Mouse (Mus musculus) adrenal gland, adult 18-20 months (tissue): ENCODE measurements around the gene Btg1-ps2. TPM values are rescaled to one million over a fixed set of nuclear protein-coding genes. Genes with fewer than 3 reads are reported as not detected.
A peak's percentile ranks its signal among the peaks of the same experiment; 100 is the strongest.
"Not testable (repeated sequence)": the region's sequence is repeated elsewhere in the genome, so short reads cannot be mapped to it uniquely, and the experiment has no call there.

ENCODE experiments used
- DNase-seq, 2 experiments: peaks; one replicate each; pipeline ENCODE4 v3.0.0; 2021 to 2022; ENCODE audit warnings: low spot score in 2 of 2
- long read RNA-seq, 2 experiments: library from polyadenylated mRNA; stranded (forward); transcript quantifications; one replicate each; pipeline ENCODE4 v2.0.0; 2021
- total RNA-seq, 2 experiments: library from RNA; stranded (reverse); gene quantifications; 1 replicate in 1 of 2; 2 replicates in 1 of 2; pipeline ENCODE4 v1.2.3; 2021

The Btg1-ps2 gene
- total RNA-seq = not detected
- long read RNA-seq, experiment 1 = 0 reads
- long read RNA-seq, experiment 2 = 0 reads

GRCm38 (mm10) chrX:38043014-38043413 is at the start of gene Btg1-ps2:
TSS of gene Btg1-ps2 (minus strand) at chrX:38043114.
- DNase-seq = not testable (repeated sequence)

GRCm38 (mm10) chrX:38085041-38085440 is 42.1 kb upstream of the Btg1-ps2 start, which contains the start of gene Rhox11:
TSS of gene Rhox11 (minus strand) at chrX:38085141.
- DNase-seq = no peak

- peak; percentile 38 to 47 for DNase-seq
These were observed 41.3 kb upstream of the Btg1-ps2 start for GRCm38 (mm10) chrX:38084226-38084625.

GRCm38 (mm10) chrX:38066175-38066574 is 23.3 kb upstream of the Btg1-ps2 start, which contains the start of gene Rhox10:
TSS of gene Rhox10 (plus strand) at chrX:38066475.
- DNase-seq = no peak

- peak in 1 of 2 experiments; percentile 4 for DNase-seq
These were observed 18.6 kb upstream of the Btg1-ps2 start for GRCm38 (mm10) chrX:38061544-38061943.

GRCm38 (mm10) chrX:38039666-38040065 is 3.2 kb downstream of the Btg1-ps2 start:
- DNase-seq = no peak

- no peak for DNase-seq
These were observed 9.1 kb downstream of the Btg1-ps2 start for GRCm38 (mm10) chrX:38033841-38034240.

GRCm38 (mm10) chrX:38018597-38018996 is 24.3 kb downstream of the Btg1-ps2 start, which contains the start of gene Btg1-ps1:
TSS of gene Btg1-ps1 (minus strand) at chrX:38018815.
- not testable (repeated sequence) for DNase-seq

- DNase-seq = peak; percentile 19 to 30
These were observed 34.2 kb downstream of the Btg1-ps2 start for GRCm38 (mm10) chrX:38008756-38009155.

Other genes with a start within 250 kb of the Btg1-ps2 start
- not detected for gene Rhox5, start 238.3 kb downstream of the Btg1-ps2 start, total RNA-seq
- not detected for gene Rhox6, start 216.2 kb downstream of the Btg1-ps2 start, total RNA-seq
- gene Rhox7a, start 211.4 kb downstream of the Btg1-ps2 start, total RNA-seq = not detected
- gene Rhox8, start 164.2 kb downstream of the Btg1-ps2 start, total RNA-seq = not detected
- gene Rhox7b, start 145.9 kb downstream of the Btg1-ps2 start, total RNA-seq = not detected
- not detected for gene Rhox9, start 141.3 kb downstream of the Btg1-ps2 start, total RNA-seq
- gene Btg1-ps1, start 24.3 kb downstream of the Btg1-ps2 start, total RNA-seq = not detected
- not detected for gene Rhox10, start 23.4 kb upstream of the Btg1-ps2 start, total RNA-seq
- gene Rhox11, start 42.0 kb upstream of the Btg1-ps2 start, total RNA-seq = not detected
- gene Rhox12, start 67.8 kb upstream of the Btg1-ps2 start, total RNA-seq = not detected
- not detected for gene Rhox13, start 78.1 kb upstream of the Btg1-ps2 start, total RNA-seq
- gene Zbtb33, start 146.7 kb upstream of the Btg1-ps2 start, total RNA-seq = 10 to 100 TPM; 28.0 to 36.1 TPM
- 10 to 100 TPM; 20.4 to 38.1 TPM for gene Tmem255a, start 209.3 kb upstream of the Btg1-ps2 start, total RNA-seq